Mouse (Mus musculus): ENCODE measurements around the gene Dbh.

- TF ChIP-seq CTCF (IDR thresholded peaks at IDR 0.05; ENCODE audit: borderline replicate concordance, insufficient read depth, low read length) (no peak), POLR2A (IDR thresholded peaks at IDR 0.05; ENCODE audit: low read depth, low read length) (no peak)
These were observed 58.0 kb downstream of the Dbh start for GRCm38 (mm10) chr2:27223012-27223421.
